Mouse (Mus musculus) neural tube, embryonic 13.5 days (tissue): ENCODE measurements around the gene Camk1d. TPM values are rescaled to one million over a fixed set of nuclear protein-coding genes. Genes with fewer than 3 reads are reported as not detected.
A peak's percentile ranks its signal among the peaks of the same experiment; 100 is the strongest.

ENCODE experiments used
- ATAC-seq: fragments of 200-750 bp; cut with Nextera tagmentation; 2 replicates; pipeline ENCODE4 v1.8.0; 2017; ENCODE audit warnings: low read depth, mild to moderate bottlenecking, moderate TSS enrichment, moderate library complexity
- H3K27ac ChIP-seq: fragments of 300-500 bp; sonication (generic); replicated peaks from 2 replicates; pipeline ENCODE4 v1.5.1; 2015; ENCODE audit warnings: moderate library complexity, mild to moderate bottlenecking, inconsistent platforms
- H3K27me3 ChIP-seq: fragments of 300-500 bp; sonication (generic); 2 replicates; pipeline ENCODE4 v1.6.1; 2015; ENCODE audit warnings: mild to moderate bottlenecking, inconsistent platforms
- H3K36me3 ChIP-seq: fragments of 300-500 bp; sonication (generic); 2 replicates; pipeline ENCODE4 v1.6.1; 2015; ENCODE audit warnings: mild to moderate bottlenecking, inconsistent platforms
- H3K4me1 ChIP-seq: fragments of 300-500 bp; sonication (generic); replicated peaks from 2 replicates; pipeline ENCODE4 v1.6.1; 2015; ENCODE audit warnings: inconsistent platforms
- H3K4me2 ChIP-seq: fragments of 300-500 bp; sonication (generic); 2 replicates; pipeline ENCODE4 v1.6.1; 2015; ENCODE audit warnings: inconsistent platforms, mild to moderate bottlenecking, moderate library complexity
- H3K4me3 ChIP-seq: fragments of 300-500 bp; sonication (generic); 2 replicates; pipeline ENCODE4 v1.5.1; 2015; ENCODE audit warnings: mild to moderate bottlenecking, inconsistent platforms
- H3K9ac ChIP-seq: fragments of 300-500 bp; sonication (generic); 2 replicates; pipeline ENCODE4 v1.6.1; 2015; ENCODE audit warnings: moderate library complexity, mild to moderate bottlenecking, inconsistent platforms
- H3K9me3 ChIP-seq: fragments of 300-500 bp; sonication (generic); 2 replicates; pipeline ENCODE4 v1.6.1; 2016; ENCODE audit warnings: inconsistent platforms
- WGBS: fragments of 180-500 bp; shearing (Covaris S2); methylation state at CpG from one replicate; pipeline ENCODE4 v1.1.7; 2015; 5-methylcytosine and 5-hydroxymethylcytosine counted together
- polyA plus RNA-seq: library from polyadenylated mRNA; unstranded; fragments of >200 nt; fragmentation: Nextera tagmentation; extraction: Ambion mirVana; gene quantifications from 2 replicates; pipeline ENCODE4 v1.2.1, GENCODE M21; 2015

The Camk1d gene
- polyA plus RNA-seq, 1 experiment from 2014 or later, result 4.6 TPM

- no peak overlapping the region for H3K9ac ChIP-seq
Measured at GRCm38 (mm10) chr2:5732047-5732446, 17.7 kb upstream of the Camk1d start.

GRCm38 (mm10) chr2:5730364-5730792 is 16.1 kb upstream of the Camk1d start:
- ATAC-seq, result peak; percentile 72; the same call in 1 of the 2 replicates
- no peak overlapping the region for H3K4me3 ChIP-seq
- H3K4me1 ChIP-seq, result peaks cover 17% of the 10 kb centered on the region
- WGBS, result 43% methylated on average over 15 of the region's 15 CpGs
- no peaks in the 10 kb centered on the region for H3K27me3 ChIP-seq
- no peaks in the 10 kb centered on the region for H3K9me3 ChIP-seq
- no peak overlapping the region for H3K4me2 ChIP-seq
- H3K36me3 ChIP-seq, result no peaks in the 10 kb centered on the region
- no peak overlapping the region for H3K9ac ChIP-seq
- H3K27ac ChIP-seq, result no peak overlapping the region

More at GRCm38 (mm10) chr2:5732047-5732446, 17.7 kb upstream of the Camk1d start:
- no peak overlapping the region for H3K4me3 ChIP-seq
- 95% methylated on average over 5 of the region's 5 CpGs for WGBS
- no peaks in the 10 kb centered on the region for H3K36me3 ChIP-seq
- no peaks in the 10 kb centered on the region for H3K27me3 ChIP-seq
- ATAC-seq, result no peak
- H3K4me2 ChIP-seq, result no peak overlapping the region
- no peak overlapping the region for H3K27ac ChIP-seq
- no peaks in the 10 kb centered on the region for H3K9me3 ChIP-seq
- peaks cover 22% of the 10 kb centered on the region for H3K4me1 ChIP-seq

- Histone ChIP-seq H3K9me3 (no peaks in the 10 kb centered on the region), H3K4me1 (peaks cover 21% of the 10 kb centered on the region), H3K4me2 (no peak overlapping the region), H3K36me3 (no peaks in the 10 kb centered on the region), H3K27ac (no peak overlapping the region), H3K27me3 (no peaks in the 10 kb centered on the region), H3K9ac (no peak overlapping the region), H3K4me3 (no peak overlapping the region)
- 77% methylated on average over 7 of the region's 7 CpGs for WGBS
- ATAC-seq, result no peak
Measured at GRCm38 (mm10) chr2:5729931-5730330, 15.6 kb upstream of the Camk1d start.

GRCm38 (mm10) chr2:5725028-5725701 is 10.8 kb upstream of the Camk1d start:
- 0 out of 2 replicates have a peak overlapping the region, but pooled peaks have one; percentile 13 for H3K9ac ChIP-seq
- H3K27me3 ChIP-seq, result no peaks in the 10 kb centered on the region
- ATAC-seq, result peak; percentile 82
- H3K27ac ChIP-seq, result peak overlapping the region; percentile 50
- no peaks in the 10 kb centered on the region for H3K36me3 ChIP-seq
- H3K4me3 ChIP-seq, result no peak overlapping the region
- H3K9me3 ChIP-seq, result no peaks in the 10 kb centered on the region
- 10% methylated on average over 8 of the region's 8 CpGs for WGBS
- peak overlapping the region; percentile 31 for H3K4me2 ChIP-seq
- H3K4me1 ChIP-seq, result peaks cover 14% of the 10 kb centered on the region

GRCm38 (mm10) chr2:5717675-5718074 is 3.4 kb upstream of the Camk1d start:
- Histone ChIP-seq H3K4me3 (no peak overlapping the region), H3K9me3 (0 out of 2 replicates have a peak, but pooled peaks cover 4% of the 10 kb centered on the region), H3K27ac (no peak overlapping the region), H3K36me3 (no peaks in the 10 kb centered on the region), H3K4me1 (peaks cover 17% of the 10 kb centered on the region), H3K27me3 (peaks cover 6% of the 10 kb centered on the region; the same call in 1 of the 2 replicates), H3K4me2 (no peak overlapping the region), H3K9ac (no peak overlapping the region)
- WGBS, result 90% methylated on average over 6 of the region's 6 CpGs
- ATAC-seq, result no peak

- no peak for ATAC-seq
- Histone ChIP-seq H3K9ac (no peak overlapping the region), H3K36me3 (no peaks in the 10 kb centered on the region), H3K4me1 (peaks cover 25% of the 10 kb centered on the region), H3K9me3 (0 out of 2 replicates have a peak, but pooled peaks cover 4% of the 10 kb centered on the region), H3K4me3 (peak overlapping the region; percentile 71; the same call in 1 of the 2 replicates), H3K27ac (no peak overlapping the region), H3K27me3 (peaks cover 19% of the 10 kb centered on the region), H3K4me2 (peak overlapping the region; percentile 98)
- 38% methylated on average over 2 of the region's 2 CpGs for WGBS
Measured at GRCm38 (mm10) chr2:5715544-5715943, 1.2 kb upstream of the Camk1d start.

- H3K4me3 ChIP-seq, result peak overlapping the region; percentile 71
- peak overlapping the region; percentile 78 for H3K27ac ChIP-seq
- peaks cover 19% of the 10 kb centered on the region for H3K27me3 ChIP-seq
- no peaks in the 10 kb centered on the region for H3K36me3 ChIP-seq
- peak; percentile 7; the same call in 1 of the 2 replicates for ATAC-seq
- peak overlapping the region; percentile 81 for H3K9ac ChIP-seq
- peaks cover 30% of the 10 kb centered on the region for H3K4me1 ChIP-seq
- peak overlapping the region; percentile 98 for H3K4me2 ChIP-seq
- 0 out of 2 replicates have a peak, but pooled peaks cover 4% of the 10 kb centered on the region for H3K9me3 ChIP-seq
- 1% methylated on average over 19 of the region's 19 CpGs for WGBS
Measured at GRCm38 (mm10) chr2:5715054-5715410, 717 bp upstream of the Camk1d start.

- peak overlapping the region; percentile 78 for H3K27ac ChIP-seq
- H3K9me3 ChIP-seq, result 0 out of 2 replicates have a peak, but pooled peaks cover 4% of the 10 kb centered on the region
- no peaks in the 10 kb centered on the region for H3K36me3 ChIP-seq
- under 1% methylated on average over 48 of the region's 49 CpGs for WGBS
- H3K4me1 ChIP-seq, result peaks cover 30% of the 10 kb centered on the region
- peak overlapping the region; percentile 81 for H3K9ac ChIP-seq
- peak overlapping the region; percentile 71 for H3K4me3 ChIP-seq
- peak overlapping the region; percentile 98 for H3K4me2 ChIP-seq
- ATAC-seq, result peak; percentile 59
- peaks cover 19% of the 10 kb centered on the region for H3K27me3 ChIP-seq
Measured at GRCm38 (mm10) chr2:5713325-5714210, 747 bp downstream of the Camk1d start.

- H3K4me1 ChIP-seq, result peaks cover 30% of the 10 kb centered on the region
- H3K4me3 ChIP-seq, result peak overlapping the region; percentile 71
- peaks cover 19% of the 10 kb centered on the region for H3K27me3 ChIP-seq
- H3K36me3 ChIP-seq, result no peaks in the 10 kb centered on the region
- no peaks in the 10 kb centered on the region for H3K9me3 ChIP-seq
- WGBS, result 55% methylated on average over 7 of the region's 7 CpGs
- no peak for ATAC-seq
- H3K27ac ChIP-seq, result no peak overlapping the region
- peak overlapping the region; percentile 47 for H3K9ac ChIP-seq
- peak overlapping the region; percentile 98 for H3K4me2 ChIP-seq
Measured at GRCm38 (mm10) chr2:5712255-5712654, 2.1 kb downstream of the Camk1d start.

GRCm38 (mm10) chr2:5709911-5710310 is 4.4 kb downstream of the Camk1d start:
- no peak overlapping the region for H3K9ac ChIP-seq
- no peak overlapping the region for H3K4me3 ChIP-seq
- peaks cover 25% of the 10 kb centered on the region for H3K4me1 ChIP-seq
- no peaks in the 10 kb centered on the region for H3K36me3 ChIP-seq
- H3K27ac ChIP-seq, result no peak overlapping the region
- ATAC-seq, result no peak
- no peak overlapping the region for H3K4me2 ChIP-seq
- WGBS, result 85% methylated on average over 4 of the region's 4 CpGs
- peaks cover 15% of the 10 kb centered on the region for H3K27me3 ChIP-seq
- H3K9me3 ChIP-seq, result no peaks in the 10 kb centered on the region

GRCm38 (mm10) chr2:5707871-5708733 is 6.2 kb downstream of the Camk1d start:
- H3K4me1 ChIP-seq, result peaks cover 18% of the 10 kb centered on the region
- no peak overlapping the region for H3K4me3 ChIP-seq
- no peaks in the 10 kb centered on the region for H3K9me3 ChIP-seq
- no peak overlapping the region for H3K9ac ChIP-seq
- H3K27ac ChIP-seq, result no peak overlapping the region
- no peak overlapping the region for H3K4me2 ChIP-seq
- 80% methylated on average over 10 of the region's 10 CpGs for WGBS
- H3K27me3 ChIP-seq, result peaks cover 15% of the 10 kb centered on the region
- ATAC-seq, result no peak
- no peaks in the 10 kb centered on the region for H3K36me3 ChIP-seq
